Mouse (Mus musculus) bone marrow, adult 2 months (tissue): ENCODE measurements around the gene Selenos.

Experiments used
- CTCF ChIP-seq: fragments of 200-500 bp; IDR thresholded peaks from 2 replicates; pipeline ENCODE4 v1.5.1; 2011; ENCODE audit warnings: low read length, control low read depth; ENCODE audit not compliant: control insufficient read depth, insufficient read depth
- POLR2A ChIP-seq: fragments of 200-500 bp; IDR thresholded peaks from 2 replicates; pipeline ENCODE4 v1.6.1; 2011; ENCODE audit warnings: low read depth, mild to moderate bottlenecking, control low read depth, low read length, borderline replicate concordance; ENCODE audit not compliant: control insufficient read depth

GRCm38 (mm10) chr7:66053946-66054483, 25.4 kb upstream of the Selenos start:
- TF ChIP-seq POLR2A (no peak), CTCF (no peak)
